Mouse (Mus musculus) activated CD4-positive, CD25-positive, alpha-beta regulatory T cell, adult 4 months (primary cell): ENCODE measurements around the gene Ppp1r8. TPM values are rescaled to one million over a fixed set of nuclear protein-coding genes. Genes with fewer than 3 reads are reported as not detected.

Source experiments
- ATAC-seq: one replicate; pipeline ENCODE4 v1.8.0; 2017
- polyA plus RNA-seq, 2 experiments: library from polyadenylated mRNA; unstranded; fragments of 100-300 nt; shearing (Covaris generic); gene quantifications; one replicate each; pipeline ENCODE4 v1.2.1; 2017

The Ppp1r8 gene
- 10 to 100 TPM; 25.3 to 26.3 TPM for polyA plus RNA-seq

DNA sequence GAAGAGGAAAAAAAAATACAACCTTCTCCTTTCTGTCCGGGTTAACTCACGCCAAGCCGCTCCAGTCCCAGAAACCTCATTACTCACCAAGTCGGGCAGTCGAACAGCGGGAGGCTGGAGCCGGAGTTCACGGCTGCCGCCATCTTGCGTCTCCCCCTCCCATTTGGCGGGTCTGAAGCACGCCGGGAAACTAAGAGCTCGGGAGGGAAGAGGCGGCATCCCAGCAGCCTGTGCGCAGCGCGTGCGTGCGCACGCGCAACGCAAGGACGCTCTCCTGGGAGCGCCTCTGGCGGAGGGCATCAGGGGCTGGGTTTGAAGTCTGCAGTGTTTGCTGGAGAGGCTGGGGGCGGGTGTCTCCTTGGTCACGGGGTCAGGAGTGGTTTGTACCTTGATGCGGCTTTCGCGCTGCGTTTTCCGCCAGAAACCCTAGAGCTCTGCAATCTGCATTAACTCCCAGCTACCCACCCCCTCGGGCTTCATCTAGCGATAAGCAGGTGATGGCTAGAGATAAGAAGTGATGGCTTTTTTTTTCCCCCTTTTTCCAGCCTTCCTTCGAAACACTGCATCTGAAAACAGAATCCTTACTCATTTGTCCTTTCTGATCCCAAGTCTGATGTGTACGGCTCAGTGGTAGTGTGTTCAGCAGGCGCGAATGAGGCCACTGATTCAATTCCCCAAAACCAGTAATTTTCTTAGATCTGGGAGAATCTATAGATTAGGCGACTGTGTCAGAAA lies at the start of gene Ppp1r8:
Gene Ppp1r8 (minus strand): TSS at position 200 of the 735 bp plus-strand sequence.
- ATAC-seq, result peak; percentile 98

DNA sequence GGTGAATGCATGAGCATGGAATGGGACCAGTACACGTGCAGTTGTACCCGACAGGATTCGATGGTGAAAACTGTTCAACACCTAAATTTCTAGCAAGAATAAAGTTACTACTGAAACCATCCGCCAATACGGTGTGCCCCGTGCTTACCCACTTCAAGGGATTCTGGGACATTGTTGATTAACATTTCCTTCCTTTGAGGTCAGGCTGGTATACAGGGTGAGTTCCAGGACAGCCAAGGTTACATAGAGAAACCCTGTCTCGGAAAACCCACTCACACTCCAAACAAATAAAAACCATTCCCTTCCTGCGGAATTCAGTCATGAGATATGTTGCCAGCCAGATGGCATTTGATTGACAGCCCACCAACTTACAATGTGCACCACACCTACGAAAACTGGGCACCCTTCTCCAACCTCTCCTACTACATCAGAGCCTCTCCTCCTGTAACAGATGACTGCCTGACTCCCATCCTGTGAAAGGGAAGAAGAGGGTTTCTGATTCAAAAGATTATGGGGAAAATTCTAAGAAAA lies 41.9 kb upstream of the Ppp1r8 start:
- no peak for ATAC-seq

DNA sequence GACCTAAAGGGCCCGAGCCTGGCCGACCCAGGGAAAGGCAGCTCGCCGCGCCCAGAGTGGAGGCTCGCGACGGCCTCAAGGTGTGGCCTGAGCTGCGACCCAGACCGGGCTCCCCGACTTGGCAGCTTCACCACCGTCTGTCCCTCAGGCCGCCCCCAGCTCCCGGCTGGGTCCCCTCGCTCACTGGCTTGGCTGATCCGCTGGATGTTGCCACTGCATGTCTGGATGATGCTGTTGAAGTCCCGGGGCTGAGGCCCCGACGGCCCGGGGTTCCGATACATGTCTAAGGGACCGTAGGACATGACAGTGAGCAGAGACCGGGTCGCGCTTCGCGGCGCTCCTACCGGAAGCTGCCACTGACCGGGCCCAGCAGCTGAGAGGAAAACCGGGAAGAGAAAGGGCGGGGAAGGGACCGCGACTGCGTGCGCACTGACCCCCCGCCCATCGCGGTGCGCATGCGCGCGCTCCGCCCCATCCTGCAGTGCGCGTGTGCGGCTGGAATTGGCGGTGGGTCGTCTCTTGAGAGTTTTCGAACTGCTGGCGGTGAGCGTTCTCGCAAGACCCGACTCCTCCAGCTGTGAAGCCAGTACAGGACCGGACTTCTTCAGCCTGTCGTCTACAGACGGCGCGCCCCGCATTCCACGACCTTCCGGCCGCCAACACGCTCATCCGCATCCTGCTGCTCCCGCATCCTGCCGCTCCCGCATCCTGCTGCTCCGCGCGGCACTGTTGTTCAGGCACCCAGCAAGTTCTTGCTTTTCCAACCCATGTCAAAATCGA lies 41.3 kb upstream of the Ppp1r8 start, which contains the start of gene Stx12:
Gene Stx12 (minus strand): TSS at position 446 of the 780 bp plus-strand sequence.
- ATAC-seq, result peak; percentile 60

DNA sequence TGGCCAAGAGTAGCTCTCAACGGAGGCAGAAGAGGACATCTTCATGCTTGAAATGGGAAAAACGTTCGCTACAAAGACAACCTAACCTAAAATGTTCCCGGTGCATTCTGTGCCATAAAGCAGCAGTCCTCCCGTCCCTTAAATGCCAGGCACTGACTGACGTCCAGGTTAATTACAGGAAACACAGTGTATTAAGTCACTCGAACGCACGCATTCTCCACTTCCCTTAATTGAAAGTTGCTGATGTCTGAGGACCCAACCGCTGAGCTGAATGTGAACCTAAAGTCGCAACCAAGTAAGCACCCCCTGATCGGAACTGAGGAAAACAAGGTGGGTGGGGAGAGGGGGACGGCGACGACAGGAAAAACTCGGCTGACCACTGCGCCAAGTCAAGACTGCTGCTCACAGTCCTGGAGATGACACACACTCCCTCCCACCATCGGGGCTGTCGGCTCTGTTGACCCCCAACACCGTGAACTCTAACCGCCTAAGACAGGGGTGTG lies 40.6 kb upstream of the Ppp1r8 start:
- ATAC-seq, result no peak

DNA sequence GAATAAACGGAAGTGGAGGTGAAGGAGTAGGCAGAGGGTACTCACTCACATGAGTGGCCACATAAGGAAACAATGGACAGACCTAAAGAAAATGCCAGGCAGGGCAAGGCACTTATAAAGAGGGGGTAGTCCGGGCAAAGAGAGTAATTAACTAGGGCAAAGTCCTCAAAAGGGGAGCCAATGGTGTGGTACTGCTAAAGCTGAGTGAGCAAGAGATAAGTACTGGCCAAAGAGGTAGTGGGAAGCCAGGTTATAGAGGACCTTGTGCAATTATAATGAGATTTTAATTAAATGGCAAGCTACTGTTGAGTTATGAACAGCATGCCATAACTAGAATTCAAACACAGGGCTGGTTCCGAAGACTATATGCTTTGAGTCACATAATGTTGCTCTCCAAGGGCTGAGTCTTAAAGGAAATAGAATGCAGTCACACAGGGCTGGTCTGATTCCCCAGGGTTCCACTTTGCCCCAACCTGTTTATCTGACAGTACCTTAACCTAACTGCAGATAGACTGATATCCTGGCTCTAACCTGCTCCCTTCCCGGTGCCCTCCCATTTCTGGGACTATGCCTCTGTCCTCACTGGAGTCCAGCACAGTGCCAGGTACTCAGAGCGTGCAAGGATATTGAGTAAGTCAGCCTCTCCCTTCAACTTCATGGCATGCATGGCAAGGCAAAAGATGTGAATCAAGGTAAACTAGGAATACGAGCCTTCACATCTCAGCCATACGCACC lies 31.6 kb upstream of the Ppp1r8 start:
- ATAC-seq, result no peak

DNA sequence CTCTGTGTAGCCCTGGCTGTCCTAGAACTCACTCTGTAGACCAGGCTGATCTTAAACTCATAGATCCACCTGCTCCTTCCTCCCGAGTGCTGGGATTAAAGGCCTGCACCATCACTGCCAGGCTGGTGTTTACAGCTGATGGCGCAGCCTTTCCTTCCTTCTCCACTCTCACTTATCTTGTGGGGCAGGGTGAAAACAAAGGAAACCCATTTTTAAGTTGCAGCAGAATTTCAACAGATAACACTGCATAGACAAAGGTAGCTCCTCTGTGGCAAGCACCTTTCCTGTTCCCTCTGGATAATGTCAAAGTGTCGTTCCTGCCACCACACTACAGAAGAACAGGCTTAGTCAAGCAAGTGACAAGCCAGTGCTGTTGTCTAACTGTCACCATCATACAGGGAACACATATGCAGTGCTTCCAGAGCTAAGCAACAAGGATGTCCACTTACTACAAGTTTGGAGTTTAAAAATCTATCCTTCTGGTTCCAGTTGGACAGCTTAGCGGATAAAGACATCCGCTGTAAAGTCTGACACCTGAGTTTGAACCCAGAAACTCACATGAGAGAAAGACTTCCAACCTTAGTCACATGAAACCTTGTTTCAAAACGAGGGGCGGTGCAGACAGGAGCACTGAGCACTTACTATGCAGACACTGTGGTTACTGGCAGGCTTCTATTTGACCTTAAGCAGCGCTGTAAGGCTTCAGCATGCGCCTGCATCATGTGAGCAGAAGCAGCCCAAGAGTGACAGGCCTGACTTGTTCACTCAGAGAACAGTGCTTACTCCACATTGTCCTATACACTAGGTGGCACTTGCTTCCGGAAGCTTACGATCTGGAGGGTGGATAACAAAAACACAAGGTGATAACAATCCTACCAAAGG lies 30.8 kb upstream of the Ppp1r8 start:
- ATAC-seq, result no peak

DNA sequence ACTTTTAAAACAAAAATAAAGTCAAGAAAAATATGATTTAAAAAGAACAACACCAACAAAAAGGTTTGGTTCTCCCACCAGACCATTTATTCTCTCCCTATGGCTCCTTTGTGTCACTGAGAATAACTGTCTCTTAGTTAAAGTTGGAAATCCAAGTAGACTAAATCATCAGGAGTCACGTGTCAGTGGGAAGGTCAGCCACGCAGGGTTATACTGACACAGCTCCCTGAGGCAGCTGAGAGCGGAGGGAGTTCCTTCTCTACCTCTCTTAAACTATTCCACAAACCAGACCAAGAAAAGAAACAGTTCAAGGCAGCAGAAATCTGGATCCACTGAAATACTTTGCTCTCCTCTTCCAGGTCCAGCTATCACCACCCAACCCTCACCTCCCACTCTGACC lies 28.1 kb upstream of the Ppp1r8 start:
- no peak for ATAC-seq

DNA sequence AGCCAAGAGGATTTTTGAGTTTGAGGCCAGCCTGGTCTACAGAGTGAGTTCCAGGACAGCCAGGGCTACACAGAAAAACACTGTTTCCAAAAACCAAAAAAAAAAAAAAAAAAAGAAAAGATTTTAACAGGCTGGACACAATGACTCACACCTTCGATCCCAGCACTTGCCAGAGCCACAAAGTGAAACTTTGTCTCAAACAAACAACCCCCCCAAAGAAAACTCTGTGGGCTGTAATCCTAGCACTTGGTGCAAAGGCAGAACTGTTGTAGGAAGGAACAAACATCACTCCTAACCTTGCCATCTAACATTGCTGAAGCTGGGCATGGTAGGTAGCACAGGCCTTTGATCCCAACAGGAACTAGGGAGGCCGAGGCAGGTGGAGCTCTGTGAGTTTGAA lies 21.9 kb upstream of the Ppp1r8 start:
- ATAC-seq, result no peak

DNA sequence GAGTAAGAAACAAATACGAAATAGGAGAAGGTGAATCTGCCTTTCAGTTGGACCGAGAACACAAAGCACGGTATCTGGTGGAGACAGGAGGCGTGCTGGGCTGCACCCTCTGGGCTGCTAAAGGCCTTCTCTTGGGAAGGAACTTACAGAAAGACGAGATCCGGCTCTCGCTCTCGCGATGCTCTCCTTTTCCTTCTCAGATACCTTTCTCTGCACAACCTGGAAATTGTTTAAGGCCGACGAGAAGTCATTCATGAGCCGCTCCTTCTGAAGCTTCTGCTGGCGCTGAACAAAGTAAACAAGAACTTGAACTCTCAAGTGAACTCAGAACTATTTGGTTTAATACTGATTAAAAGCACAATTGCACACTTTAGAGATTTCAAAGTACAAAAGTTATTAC lies 20.0 kb upstream of the Ppp1r8 start:
- no peak for ATAC-seq

DNA sequence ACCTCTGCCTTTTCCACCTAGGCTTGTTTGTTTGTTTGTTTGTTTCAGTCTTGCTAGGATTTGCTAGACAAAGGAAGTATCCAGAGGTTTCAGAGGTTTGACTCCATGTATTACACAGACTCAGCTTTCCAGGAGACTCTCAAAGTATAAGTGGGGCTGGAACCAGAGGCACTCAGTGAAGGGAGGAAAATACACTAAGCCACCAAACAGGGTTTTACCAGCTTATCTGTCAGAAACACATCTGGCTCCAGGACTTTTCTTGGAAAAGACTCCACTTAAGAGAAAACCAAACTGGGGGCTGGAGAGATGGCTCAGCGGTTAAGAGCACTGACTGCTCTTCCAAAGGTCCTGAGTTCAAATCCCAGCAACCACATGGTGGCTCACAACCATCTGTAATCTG lies 17.9 kb upstream of the Ppp1r8 start:
- no peak for ATAC-seq

DNA sequence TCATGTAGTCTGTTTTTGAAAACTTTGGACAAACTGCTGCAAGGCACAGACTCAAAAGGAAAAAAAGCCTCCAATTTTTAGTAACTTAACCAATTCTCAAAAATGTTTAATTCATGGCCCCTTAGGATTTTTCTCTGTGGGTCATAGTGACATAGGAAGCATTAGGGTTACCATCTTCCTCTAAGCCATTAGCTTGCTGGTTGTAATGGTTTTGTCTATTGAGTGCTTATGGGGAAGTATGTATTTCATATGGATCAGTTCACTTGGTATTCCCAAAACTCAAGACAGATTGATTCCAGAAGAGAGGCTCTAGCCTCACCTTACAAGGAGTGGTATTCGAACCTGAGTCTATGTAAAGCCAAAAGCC lies 719 bp upstream of the Ppp1r8 start:
- ATAC-seq, result no peak

DNA sequence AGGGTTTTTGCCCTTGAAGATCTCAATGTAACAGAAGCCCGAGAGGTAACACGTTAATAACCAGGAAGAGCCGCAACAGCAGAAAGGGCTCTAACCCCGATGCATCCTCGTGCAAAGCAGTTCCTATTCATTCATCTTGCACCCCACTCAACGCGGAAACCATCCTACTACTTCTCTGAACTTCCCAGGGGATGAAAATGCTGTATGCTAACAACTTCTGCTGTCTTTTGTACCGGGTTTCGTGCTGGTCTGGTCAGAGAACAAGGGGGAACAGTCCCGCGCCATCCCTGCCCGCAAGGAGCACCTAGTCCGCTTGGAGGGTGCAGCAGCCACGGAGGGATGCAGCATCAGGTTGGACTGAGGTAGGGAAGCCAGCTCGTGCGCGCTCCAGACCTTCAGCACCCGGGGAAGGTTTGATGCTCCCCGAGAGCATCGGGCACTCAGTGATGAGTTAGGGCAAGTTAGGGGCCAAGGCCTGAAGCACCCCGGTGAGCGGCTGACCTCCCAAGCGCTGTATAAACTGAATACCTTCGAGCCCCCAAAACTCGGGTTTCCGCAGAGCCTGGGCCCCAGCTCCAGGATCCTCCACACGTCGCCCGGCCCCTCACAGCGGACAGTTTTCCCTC lies 575 bp downstream of the Ppp1r8 start:
- peak; percentile 12 for ATAC-seq

DNA sequence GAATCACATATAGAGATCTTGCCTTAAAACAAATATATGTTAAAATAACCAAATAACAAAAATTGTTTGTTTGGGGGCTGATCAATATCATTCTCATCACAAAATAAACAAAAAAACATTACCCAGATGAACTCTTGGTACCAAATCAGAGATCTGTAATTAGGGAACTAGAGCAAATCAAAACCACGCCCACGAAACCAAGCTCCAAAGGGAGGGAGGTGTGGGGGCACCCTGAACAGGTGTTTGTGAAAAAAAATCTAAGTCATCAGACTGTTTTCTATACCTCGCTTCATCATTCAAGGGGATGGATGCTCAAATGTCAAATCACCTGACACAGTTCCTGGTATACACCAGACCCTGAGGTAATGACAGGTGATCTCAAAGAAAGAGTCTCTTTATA lies 1.5 kb downstream of the Ppp1r8 start:
- ATAC-seq, result no peak

DNA sequence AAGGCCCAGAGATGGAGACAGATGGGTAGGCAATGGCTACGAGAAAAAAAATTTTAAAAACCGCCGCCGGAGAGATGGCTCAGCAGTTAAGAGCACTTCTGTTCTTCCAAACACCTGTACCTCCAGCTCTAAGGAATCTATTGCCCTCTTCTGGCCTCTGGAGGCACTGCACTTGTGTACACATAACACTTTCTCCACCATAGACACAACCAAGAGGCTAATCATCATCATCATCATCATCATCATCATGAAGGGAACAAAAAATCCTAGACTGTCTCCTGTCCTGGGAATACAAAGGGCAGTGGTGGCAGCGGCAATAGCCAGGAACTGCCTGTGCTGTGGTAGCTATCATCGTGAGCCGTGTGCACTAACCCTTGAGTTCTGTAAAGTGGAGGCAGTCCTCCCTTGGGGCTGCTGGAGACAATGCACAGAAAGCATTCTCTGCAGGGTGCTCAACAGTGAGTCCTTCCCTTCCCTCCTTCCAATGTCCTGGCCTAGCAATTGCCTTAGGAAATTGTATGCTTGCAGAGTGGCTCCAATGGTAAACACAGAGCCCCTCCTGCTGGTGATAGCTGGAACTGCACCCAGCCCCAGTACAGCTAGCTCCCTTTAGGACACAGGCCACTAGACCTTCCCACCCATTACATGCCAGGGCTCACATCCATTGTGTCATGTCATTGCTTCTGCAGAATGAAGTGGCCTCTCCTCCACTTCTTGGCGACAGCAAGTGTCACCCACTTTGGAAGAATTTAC lies 19.2 kb downstream of the Ppp1r8 start:
- ATAC-seq, result peak; percentile 77

DNA sequence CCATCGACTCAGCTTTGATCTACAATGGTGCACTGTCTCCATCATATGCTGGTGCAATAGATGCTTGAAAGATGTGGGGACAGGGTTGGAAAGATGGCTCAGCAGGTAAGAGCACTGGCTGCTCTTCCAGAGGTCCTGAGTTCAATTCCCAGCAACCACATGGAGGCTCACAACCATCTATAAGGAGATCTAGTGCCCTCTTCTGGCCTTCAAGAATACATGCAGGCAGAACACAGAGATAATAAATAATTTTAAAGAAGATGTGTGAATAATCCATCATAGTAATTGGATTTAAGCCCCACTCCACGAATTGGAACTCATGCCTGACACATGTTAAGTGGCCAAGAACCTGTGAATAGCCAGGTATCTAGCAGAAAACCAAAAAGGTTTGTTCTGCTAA lies 24.5 kb downstream of the Ppp1r8 start:
- ATAC-seq, result no peak

DNA sequence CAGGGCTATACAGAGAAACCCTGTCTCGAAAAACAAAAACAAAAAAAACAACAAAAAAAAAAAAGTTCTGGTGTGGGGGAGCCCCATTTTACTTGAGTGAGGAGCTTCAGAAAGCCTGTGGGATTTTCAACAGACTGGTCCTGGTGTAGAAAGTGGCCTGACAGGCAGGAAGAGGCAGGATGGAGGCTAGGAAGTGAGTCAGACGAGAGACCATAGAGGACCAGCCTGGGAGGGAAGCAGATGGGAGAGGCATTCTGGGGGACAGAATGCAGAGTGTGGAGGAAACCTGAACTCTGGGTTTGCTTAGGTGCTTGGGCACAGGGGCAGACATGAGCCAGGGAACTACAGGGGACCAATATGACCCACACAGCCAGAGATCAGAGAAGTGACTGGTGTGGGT lies 26.1 kb downstream of the Ppp1r8 start:
- no peak for ATAC-seq

DNA sequence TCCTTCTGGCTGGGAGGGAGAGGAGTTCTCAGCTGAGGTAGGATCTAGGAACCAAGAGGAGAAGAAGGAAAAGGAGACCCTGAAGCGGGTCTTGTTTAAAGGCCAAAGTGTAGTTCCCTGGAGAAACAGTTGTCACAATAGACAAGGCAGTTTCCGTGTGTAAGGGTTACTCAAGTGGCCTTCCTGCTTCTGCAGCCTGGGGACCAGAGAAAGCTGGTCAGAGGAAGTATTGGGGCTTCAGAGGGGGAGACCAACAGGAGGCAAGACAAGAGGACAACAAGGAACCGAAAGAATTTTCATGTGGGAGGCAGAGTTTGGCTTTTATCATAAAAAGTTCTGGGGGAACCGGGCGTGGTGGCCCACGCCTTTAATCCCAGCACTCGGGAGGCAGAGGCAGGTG lies 26.6 kb downstream of the Ppp1r8 start:
- no peak for ATAC-seq

DNA sequence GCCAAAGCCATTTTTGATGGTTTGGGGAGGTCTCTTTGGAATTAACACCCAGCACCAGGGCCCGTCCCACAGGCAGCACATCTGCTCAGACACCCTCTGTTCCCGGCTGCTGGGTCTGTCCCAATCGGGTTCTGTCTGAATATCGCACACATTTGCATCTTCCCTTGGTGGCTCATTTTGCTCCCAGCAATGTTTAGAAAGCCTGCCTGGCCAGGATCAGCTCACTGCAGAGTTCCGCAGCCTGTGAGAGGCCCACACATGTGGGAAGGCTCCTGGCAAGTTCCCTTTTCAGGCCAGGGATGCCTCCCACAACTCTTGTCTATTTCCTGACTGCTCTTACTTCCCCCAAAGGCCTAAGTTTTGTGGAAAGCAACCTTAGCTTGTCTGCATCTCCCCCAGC lies 33.3 kb downstream of the Ppp1r8 start:
- ATAC-seq, result no peak

DNA sequence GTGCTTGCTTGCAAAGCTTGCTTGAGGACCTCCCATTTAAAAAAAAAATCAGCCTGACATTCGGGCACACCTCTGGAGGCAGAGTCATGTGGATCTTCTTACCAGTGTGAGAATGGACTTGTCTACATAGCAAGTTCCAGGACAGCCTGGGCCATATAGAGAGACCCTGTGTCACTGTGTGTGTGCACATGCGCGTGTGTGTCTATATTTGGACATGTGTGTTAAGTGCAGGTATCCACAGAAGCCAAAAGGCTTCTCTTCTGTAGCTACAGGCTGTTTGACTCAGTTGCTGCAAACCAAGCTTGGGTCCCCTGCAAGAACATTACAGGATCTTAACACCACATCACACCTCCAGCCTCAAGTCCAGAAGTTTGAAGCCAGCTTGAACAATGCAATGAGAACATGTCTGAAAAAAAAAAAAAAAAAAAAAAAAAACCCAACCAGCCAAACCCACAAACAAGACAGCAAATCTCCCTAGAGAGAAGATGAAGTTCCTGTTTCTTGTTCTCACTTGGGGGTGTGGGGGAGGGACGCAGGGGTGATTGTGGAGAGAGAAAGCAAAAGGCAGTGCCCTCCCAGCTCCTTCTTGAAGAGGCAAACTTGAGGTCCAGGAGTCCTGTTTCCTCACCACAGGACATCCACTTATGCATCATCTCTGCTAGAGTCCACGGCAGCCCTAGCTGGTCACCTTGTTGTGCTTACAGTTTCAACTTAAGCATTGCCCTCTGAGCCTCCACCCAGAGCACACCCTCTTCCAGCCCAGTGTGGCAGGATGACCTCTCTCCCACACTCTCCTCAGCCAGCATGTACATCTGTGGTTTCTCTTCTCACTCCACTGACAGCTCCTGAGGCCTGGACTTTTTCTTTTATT lies 35.0 kb downstream of the Ppp1r8 start:
- no peak for ATAC-seq
